Mouse (Mus musculus) urinary bladder, adult 18-20 months (tissue): ENCODE results near the gene Cerk.
"Not testable (repeated sequence)": the region's sequence is repeated elsewhere in the genome, so short reads cannot be mapped to it uniquely, and the experiment has no call there.

Experiments used
- DNase-seq, 2 experiments: peaks; one replicate each; pipeline ENCODE4 v3.0.0; 2022; ENCODE audit warnings: low spot score in 2 of 2, mixed read lengths in 2 of 2

The Cerk gene

GRCm38 (mm10) chr15:86206385-86206784 is 20.4 kb upstream of the Cerk start:
- DNase-seq: no peak

- DNase-seq: no peak
Observed at GRCm38 (mm10) chr15:86205300-86205699, 19.4 kb upstream of the Cerk start.

DNA sequence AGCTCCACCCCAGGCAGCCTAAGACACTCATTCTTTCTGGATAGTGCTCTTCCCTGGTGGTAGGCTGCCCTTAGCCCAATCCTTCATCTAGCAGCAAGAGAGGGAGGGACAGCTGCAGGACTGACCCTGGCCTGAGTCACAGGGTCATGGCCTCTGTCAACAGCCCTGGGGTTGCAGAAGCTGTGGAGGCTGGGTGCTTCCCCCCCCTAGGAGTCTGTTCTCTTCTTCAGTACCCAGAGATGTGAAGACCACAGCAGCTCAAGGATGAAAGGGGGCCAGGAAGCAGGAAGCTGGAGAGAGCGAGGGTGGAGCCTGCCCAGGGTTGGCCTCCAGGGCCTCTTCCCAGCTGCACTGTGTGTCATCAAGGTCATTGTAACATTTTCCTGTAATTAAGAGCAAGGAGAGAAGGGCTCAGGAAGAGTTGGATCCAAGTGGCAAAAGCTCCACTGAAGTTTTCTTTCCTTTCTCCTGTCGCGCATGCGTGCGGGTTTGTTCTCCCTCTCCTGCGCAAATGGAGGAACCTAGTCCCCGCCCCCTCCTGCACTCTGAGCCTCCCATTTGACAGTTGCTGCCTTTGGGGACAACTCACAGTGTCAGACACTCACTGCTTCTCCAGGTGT is 18.1 kb upstream of the Cerk start:
- no peak for DNase-seq

- no peak for DNase-seq
Observed at GRCm38 (mm10) chr15:86203292-86203793, 17.4 kb upstream of the Cerk start.

DNA sequence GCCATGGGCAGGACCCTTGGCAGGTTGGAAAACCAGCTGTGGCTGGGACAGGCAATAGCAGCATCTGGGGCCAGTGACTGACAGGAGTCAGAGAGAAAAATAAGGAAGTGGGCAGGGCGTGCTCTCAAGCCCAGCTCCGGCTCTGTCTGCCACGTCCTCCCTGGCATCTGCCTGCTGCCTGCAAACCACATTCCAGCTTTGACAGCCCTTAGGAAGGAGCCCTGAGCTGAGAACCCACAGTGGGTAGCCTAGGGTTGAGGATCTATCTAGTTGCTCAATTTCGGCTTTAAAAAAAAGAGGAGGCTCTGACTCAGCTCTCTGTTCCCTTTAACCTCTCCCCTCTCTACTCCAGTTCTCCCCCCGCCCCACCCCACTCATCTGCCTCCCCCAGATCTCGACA is 16.7 kb upstream of the Cerk start:
- DNase-seq: peak in 1 of 2 experiments; percentile 20

- no peak for DNase-seq
Observed at GRCm38 (mm10) chr15:86201696-86202330, 15.9 kb upstream of the Cerk start.

- no peak for DNase-seq
Observed at GRCm38 (mm10) chr15:86201095-86201494, 15.2 kb upstream of the Cerk start.

DNA sequence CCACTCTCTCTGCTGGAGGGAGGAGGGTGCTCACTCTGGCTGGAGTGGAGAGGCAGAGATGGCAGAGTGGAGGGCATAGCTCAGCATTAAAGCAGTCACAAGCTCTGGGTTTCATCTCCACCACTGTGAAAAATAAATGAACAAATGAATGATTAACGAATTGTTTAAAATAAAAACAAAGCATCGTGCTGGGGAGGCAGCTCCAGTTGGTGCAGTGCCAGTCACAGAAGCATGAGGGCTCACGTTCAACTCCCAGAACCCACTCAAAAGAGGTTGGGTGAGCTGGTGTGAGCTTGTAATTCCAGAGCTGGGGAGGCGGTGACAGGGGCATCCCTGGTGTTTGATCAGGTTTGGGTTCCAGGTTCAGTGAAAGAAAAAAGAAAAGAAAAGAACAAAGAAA is 14.2 kb upstream of the Cerk start:
- no peak for DNase-seq

GRCm38 (mm10) chr15:86199482-86199881 is 13.5 kb upstream of the Cerk start:
- no peak for DNase-seq

- no peak for DNase-seq
Observed at GRCm38 (mm10) chr15:86199052-86199451, 13.1 kb upstream of the Cerk start.

- DNase-seq: not testable (repeated sequence)
Observed at GRCm38 (mm10) chr15:86194676-86195453, 8.9 kb upstream of the Cerk start.

GRCm38 (mm10) chr15:86191933-86192332 is 6.0 kb upstream of the Cerk start:
- DNase-seq: no peak

GRCm38 (mm10) chr15:86191505-86191904 is 5.6 kb upstream of the Cerk start:
- DNase-seq: no peak

DNA sequence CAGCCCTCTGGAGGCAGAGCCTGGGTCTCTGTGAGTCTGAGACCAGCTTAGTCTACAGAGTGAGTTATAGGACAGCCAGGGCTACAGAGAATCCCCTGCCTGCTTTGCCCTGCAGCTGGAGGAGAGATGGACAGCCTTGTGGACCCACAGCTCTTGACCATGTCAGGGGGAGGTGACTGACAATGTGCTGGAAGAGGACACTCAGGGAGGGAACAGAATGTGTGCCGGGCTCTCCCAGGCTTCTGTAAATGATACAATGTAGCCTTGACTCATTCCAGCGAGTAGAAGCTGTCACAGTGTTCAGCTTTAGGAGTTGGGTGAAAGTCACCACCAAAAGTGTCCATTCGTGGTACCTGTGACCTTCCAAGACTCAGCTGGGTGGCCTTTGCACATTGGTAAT is 4.4 kb upstream of the Cerk start:
- DNase-seq: no peak

DNA sequence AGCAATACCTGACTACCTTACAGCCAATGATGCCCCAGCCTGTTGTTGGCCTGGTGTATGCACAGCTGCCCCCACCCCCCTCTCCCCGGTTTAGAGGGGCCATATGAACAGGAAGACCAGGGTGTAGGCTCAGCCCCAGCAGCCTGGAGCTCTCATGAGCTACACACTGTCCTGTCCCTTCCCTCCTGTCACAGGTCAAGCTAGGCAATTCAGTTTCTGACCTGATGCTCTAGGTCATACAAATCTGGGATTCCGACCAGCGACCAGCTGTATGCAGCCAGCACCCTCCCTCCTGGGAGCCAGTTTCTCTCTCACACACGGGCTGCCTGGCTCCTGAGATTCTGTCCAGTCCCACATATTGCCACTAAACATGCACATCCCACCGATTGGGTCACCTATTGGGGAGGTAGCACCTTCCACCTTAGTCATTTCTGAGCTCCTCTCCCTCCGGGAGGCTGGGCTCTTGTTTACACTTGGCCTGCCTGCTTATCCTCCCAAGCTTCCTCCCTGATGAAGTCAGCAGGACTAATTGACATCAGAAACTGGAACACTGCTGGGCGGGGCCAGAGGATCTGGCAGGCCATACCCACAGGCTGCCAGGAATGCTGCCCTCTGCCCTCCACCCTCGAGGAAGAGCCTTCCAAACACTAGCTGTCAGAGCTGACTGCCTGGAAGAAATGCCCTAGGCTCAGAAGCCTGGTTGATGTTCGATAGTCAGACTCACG is 3.0 kb upstream of the Cerk start:
- peak; percentile 60 to 85 for DNase-seq

DNA sequence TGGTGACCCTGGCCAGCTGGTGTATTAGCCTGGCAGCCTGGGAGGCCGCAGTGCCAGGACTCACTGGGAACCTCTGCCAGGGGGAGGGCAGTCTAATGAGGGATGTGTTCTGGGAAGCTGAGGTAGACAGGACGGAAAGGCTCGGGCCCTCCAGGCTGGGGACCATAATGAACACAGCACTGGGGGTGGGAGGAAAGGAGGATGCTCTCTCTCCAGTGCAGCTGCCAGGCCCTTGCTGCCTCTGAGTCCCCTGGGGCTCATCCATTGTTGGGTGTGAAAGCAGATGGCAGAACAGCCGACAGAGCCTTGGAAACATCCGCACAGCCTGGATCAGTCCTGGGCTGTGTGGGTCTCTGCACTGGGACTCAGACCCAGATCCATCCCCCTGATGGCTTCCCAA is 2.2 kb upstream of the Cerk start:
- DNase-seq: no peak

GRCm38 (mm10) chr15:86186686-86187085 is 745 bp upstream of the Cerk start:
- peak in 1 of 2 experiments; percentile 76 for DNase-seq

- DNase-seq: peak in 1 of 2 experiments; percentile 55
Observed at GRCm38 (mm10) chr15:86184851-86185688, 871 bp downstream of the Cerk start.

DNA sequence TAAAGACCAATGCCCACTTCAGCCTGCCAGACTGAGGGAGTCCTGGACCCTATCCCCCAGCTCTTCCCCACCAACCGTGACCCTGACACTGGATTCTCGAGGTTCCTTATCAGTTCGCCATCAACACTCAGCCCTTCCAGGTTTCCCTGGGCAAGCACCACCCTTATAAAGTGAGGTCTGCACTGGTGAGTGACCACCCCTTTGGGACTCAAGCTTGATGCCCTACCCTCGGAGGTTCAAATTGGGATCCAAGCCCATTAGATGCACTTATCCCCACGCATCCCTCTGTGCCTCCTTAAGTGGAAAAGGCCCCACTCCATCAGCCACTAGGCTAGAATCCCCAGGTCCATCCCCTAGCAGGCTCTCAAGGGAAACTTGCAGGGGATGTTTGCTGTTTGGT is 1.9 kb downstream of the Cerk start:
- DNase-seq: no peak

GRCm38 (mm10) chr15:86183484-86183883 is 2.5 kb downstream of the Cerk start:
- DNase-seq: no peak

- DNase-seq: no peak
Observed at GRCm38 (mm10) chr15:86182646-86183045, 3.3 kb downstream of the Cerk start.
